Mouse (Mus musculus): ENCODE measurements around the gene 4930558C23Rik. TPM values are rescaled to one million over a fixed set of nuclear protein-coding genes. Genes with fewer than 3 reads are reported as not detected.
"Not testable (repeated sequence)": the region's sequence is repeated elsewhere in the genome, so short reads cannot be mapped to it uniquely, and the experiment has no call there.

Gene 4930558C23Rik
- polyA plus RNA-seq, 1 experiment from 2014 or later, result not detected

DNA sequence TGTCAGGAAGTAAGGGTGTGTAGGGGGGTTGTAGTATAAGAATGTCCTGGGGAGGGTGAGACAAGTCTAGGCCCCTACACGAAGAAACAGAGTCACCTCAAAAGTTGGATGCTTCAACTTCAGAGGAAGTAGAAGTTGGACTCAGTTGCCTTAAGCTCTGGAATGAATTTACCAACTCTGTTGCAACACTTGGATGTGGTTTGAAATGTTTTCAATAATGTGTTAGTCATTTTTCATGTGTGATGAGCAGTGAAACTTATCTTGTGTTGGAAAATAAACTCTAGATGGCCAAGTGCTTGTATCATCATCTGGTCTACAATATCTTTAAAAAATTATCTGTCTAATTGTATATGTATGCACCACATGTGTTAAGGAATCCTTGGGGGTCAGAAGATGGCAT lies 5.1 kb upstream of the 4930558C23Rik start:
- Histone ChIP-seq H3K9ac (replicated peaks; ENCODE audit: low read depth, low read length) (no peak overlapping the region), H3K4me1 (replicated peaks; ENCODE audit: control insufficient read depth, insufficient read depth, low read length) (no peaks in the 10 kb centered on the region), H3K27ac (ENCODE audit: low read length) (no peak overlapping the region), H3K4me2 (ENCODE audit: low read length) (no peak overlapping the region), H3K9me3 (ENCODE audit: control insufficient read depth, low read length) (no peaks in the 10 kb centered on the region), H3K36me3 (ENCODE audit: control insufficient read depth, insufficient read depth) (no peaks in the 10 kb centered on the region), H3K27me3 (replicated peaks; ENCODE audit: control insufficient read depth, insufficient read depth, low read length) (no peaks in the 10 kb centered on the region), H3K4me3 (replicated peaks; ENCODE audit: low read length) (no peak overlapping the region)
- ATAC-seq, result no peak
- WGBS, result 87% methylated on average over 1 of the region's 1 CpGs

DNA sequence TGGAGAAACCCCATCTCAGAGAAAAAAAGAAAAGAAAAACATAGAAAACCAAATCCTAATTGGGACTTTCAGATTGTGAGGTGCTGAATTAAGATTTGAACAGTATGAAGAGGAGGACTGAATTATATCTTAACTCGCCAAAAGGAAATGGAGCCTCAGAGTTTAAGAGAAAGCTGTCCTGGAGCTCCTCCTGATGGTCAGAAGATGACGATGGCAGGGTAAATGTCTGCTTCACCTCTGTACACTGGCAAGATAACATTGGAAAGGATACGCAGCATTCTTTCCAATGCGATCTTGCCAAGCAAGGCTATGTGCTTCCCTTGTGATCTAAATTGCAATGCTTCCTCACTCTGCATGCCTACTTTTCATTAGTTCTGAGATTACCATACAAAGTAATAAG lies 8.3 kb downstream of the 4930558C23Rik start:
- H3K4me2 ChIP-seq (ENCODE audit: low read length), result no peak overlapping the region
- 88% methylated on average over 4 of the region's 4 CpGs for WGBS
- H3K27ac ChIP-seq (ENCODE audit: low read length), result no peak overlapping the region
- ATAC-seq, result no peak
- no peaks in the 10 kb centered on the region for H3K36me3 ChIP-seq (ENCODE audit: control insufficient read depth, insufficient read depth)
- H3K9ac ChIP-seq (replicated peaks; ENCODE audit: low read depth, low read length), result no peak overlapping the region
- no peaks in the 10 kb centered on the region for H3K27me3 ChIP-seq (replicated peaks; ENCODE audit: control insufficient read depth, insufficient read depth, low read length)
- no peaks in the 10 kb centered on the region for H3K4me1 ChIP-seq (replicated peaks; ENCODE audit: control insufficient read depth, insufficient read depth, low read length)
- H3K9me3 ChIP-seq (ENCODE audit: control insufficient read depth, low read length), result no peaks in the 10 kb centered on the region
- H3K4me3 ChIP-seq (replicated peaks; ENCODE audit: low read length), result no peak overlapping the region

DNA sequence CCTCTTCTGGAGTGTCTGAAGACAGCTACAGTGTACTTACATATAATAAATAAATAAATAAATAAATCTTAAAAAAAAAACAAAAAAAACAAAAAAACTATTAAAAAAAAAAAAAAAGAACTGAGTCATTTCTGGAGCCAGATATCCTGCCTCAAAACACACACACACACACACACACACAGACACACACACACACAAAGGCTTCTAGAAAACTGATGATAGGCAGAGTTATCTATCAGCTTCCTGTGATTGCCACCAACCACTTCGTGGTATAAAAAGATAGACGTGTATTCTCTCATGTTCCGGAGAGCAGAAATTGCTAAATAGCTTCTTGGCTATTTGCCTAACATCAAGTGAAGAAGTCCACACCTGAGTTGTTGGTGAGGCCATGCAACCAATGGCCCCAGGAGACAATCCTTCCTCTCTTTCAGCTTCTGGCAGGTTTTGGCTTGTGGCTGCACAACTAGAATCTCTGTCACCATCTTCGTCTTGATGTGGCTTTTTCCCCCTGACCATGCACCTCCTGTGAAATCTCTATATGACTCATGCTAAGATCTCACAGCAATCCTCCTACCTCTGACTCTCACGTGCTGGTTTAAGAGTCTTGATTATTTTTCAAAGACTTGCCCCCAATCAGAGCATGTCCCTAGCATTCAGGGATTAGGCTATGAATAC lies 17.1 kb downstream of the 4930558C23Rik start:
- no peak overlapping the region for H3K9ac ChIP-seq (replicated peaks; ENCODE audit: low read depth, low read length)
- H3K27ac ChIP-seq (ENCODE audit: low read length), result no peak overlapping the region
- H3K4me2 ChIP-seq (ENCODE audit: low read length), result no peak overlapping the region
- H3K4me1 ChIP-seq (replicated peaks; ENCODE audit: control insufficient read depth, insufficient read depth, low read length), result no peaks in the 10 kb centered on the region
- no peaks in the 10 kb centered on the region for H3K36me3 ChIP-seq (ENCODE audit: control insufficient read depth, insufficient read depth)
- H3K4me3 ChIP-seq (replicated peaks; ENCODE audit: low read length), result no peak overlapping the region
- no peaks in the 10 kb centered on the region for H3K27me3 ChIP-seq (replicated peaks; ENCODE audit: control insufficient read depth, insufficient read depth, low read length)
- no peaks in the 10 kb centered on the region for H3K9me3 ChIP-seq (ENCODE audit: control insufficient read depth, low read length)
- WGBS, result 91% methylated on average over 5 of the region's 5 CpGs
- ATAC-seq, result no peak

DNA sequence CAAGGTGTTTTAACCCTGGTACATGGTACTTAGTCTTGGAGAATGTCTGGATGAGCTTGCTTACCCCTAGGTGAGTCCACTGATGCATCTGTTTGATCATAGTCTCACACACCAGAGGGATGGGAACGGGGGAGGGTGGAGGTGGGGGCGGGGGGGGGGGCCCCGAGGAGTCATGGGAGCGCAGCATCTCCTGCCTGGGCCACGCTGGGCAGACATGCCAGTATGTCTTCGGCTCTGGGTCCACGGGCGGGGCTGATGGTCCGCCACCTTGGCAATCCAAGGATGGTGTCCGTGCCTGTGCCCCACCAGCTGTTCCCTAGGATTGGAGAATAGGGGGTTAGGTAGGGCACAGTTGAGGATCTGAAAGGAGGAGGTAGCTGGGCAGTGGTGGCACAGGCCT lies 29.4 kb downstream of the 4930558C23Rik start:
- Histone ChIP-seq H3K27me3 (replicated peaks; ENCODE audit: control insufficient read depth, insufficient read depth, low read length) (no peaks in the 10 kb centered on the region), H3K9ac (replicated peaks; ENCODE audit: low read depth, low read length) (no peak overlapping the region), H3K4me3 (replicated peaks; ENCODE audit: low read length) (no peak overlapping the region), H3K36me3 (ENCODE audit: control insufficient read depth, insufficient read depth) (no peaks in the 10 kb centered on the region), H3K4me1 (replicated peaks; ENCODE audit: control insufficient read depth, insufficient read depth, low read length) (no peaks in the 10 kb centered on the region), H3K9me3 (ENCODE audit: control insufficient read depth, low read length) (0 out of 2 replicates have a peak, but pooled peaks cover 2% of the 10 kb centered on the region), H3K27ac (ENCODE audit: low read length) (no peak overlapping the region), H3K4me2 (ENCODE audit: low read length) (no peak overlapping the region)
- 85% methylated on average over 10 of the region's 10 CpGs for WGBS
- ATAC-seq, result no peak

DNA sequence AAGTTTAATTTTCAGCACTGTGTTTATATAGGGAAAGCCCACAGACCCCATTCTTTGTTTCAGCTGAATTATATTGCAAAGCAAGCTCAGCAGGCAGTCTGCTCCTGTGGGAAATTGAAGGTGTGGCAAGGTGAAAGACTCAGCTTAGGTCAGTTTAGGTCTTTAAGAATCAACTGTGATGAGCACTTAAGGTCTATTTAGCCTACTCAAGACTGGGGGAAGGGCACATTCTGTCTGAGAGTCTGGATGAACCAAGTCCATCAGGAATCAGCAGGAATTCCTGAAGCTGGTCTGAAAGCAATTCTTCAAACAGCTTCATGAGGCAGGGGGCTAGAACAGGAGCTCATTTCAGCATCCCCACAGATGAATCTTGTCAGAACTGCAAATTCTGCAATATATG lies 32.5 kb downstream of the 4930558C23Rik start:
- no peak for ATAC-seq
- no peaks in the 10 kb centered on the region for H3K27me3 ChIP-seq (replicated peaks; ENCODE audit: control insufficient read depth, insufficient read depth, low read length)

DNA sequence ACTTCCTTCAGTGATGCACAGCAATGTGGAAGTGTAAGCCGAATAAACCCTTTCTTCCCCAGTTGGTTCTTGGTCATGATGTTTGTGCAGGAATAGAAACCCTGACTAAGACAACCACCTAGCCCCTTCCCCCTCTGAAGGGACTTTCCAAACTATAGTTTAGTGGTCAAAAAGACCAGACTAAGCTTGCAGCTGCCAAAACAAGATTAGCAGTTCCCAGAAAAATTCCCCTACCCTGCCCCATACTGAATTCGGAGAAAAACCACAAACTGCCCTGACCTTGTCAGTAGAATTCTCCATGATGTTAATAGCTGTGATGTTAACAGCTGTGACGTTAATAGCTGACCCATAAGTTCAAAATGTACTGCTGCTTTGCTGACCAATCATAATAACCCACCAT lies 42.4 kb downstream of the 4930558C23Rik start:
- not testable (repeated sequence) for H3K4me2 ChIP-seq (ENCODE audit: low read length); H3K4me3 ChIP-seq (replicated peaks; ENCODE audit: low read length); H3K9me3 ChIP-seq (ENCODE audit: control insufficient read depth, low read length); H3K27me3 ChIP-seq (replicated peaks; ENCODE audit: control insufficient read depth, insufficient read depth, low read length); H3K36me3 ChIP-seq (ENCODE audit: control insufficient read depth, insufficient read depth); ATAC-seq; H3K4me1 ChIP-seq (replicated peaks; ENCODE audit: control insufficient read depth, insufficient read depth, low read length); H3K9ac ChIP-seq (replicated peaks; ENCODE audit: low read depth, low read length); H3K27ac ChIP-seq (ENCODE audit: low read length)
- 88% methylated on average over 3 of the region's 3 CpGs for WGBS

More for the DNA sequence above, 32.5 kb downstream of the 4930558C23Rik start:
- H3K27ac ChIP-seq (ENCODE audit: low read length), result no peak overlapping the region
- H3K9ac ChIP-seq (replicated peaks; ENCODE audit: low read depth, low read length), result no peak overlapping the region
- no peak overlapping the region for H3K4me2 ChIP-seq (ENCODE audit: low read length)
- H3K4me1 ChIP-seq (replicated peaks; ENCODE audit: control insufficient read depth, insufficient read depth, low read length), result no peaks in the 10 kb centered on the region
- no peak overlapping the region for H3K4me3 ChIP-seq (replicated peaks; ENCODE audit: low read length)
- H3K9me3 ChIP-seq (ENCODE audit: control insufficient read depth, low read length), result no peaks in the 10 kb centered on the region
- H3K36me3 ChIP-seq (ENCODE audit: control insufficient read depth, insufficient read depth), result no peaks in the 10 kb centered on the region

DNA sequence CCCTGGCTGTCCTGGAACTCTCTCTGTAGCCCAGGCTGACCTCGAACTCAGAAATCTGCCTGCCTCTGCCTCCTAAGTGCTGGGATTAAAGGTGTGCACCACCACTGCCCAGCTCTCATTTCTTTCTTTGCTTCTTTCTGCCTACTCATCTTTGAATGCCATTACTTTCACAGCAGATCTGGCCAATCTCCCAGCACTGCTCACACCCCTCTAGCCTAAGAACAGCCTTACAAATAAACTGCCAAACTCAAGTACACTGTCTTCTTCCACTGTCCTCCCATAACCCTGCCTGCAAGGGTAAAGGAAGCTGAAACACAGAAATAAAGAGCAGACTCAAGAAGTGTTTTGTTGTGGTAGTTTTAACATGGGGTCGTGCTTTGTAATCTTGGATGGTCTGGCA lies 44.9 kb downstream of the 4930558C23Rik start:
- ATAC-seq, result no peak
- no peak overlapping the region for H3K4me3 ChIP-seq (replicated peaks; ENCODE audit: low read length)
- H3K9ac ChIP-seq (replicated peaks; ENCODE audit: low read depth, low read length), result no peak overlapping the region
- H3K4me1 ChIP-seq (replicated peaks; ENCODE audit: control insufficient read depth, insufficient read depth, low read length), result peaks cover 4% of the 10 kb centered on the region; the same call in 1 of the 2 replicates
- H3K4me2 ChIP-seq (ENCODE audit: low read length), result no peak overlapping the region
- no peaks in the 10 kb centered on the region for H3K27me3 ChIP-seq (replicated peaks; ENCODE audit: control insufficient read depth, insufficient read depth, low read length)
- H3K9me3 ChIP-seq (ENCODE audit: control insufficient read depth, low read length), result no peaks in the 10 kb centered on the region
- no peaks in the 10 kb centered on the region; the same call in 1 of the 2 replicates for H3K36me3 ChIP-seq (ENCODE audit: control insufficient read depth, insufficient read depth)
- WGBS, result 90% methylated on average over 2 of the region's 2 CpGs
- no peak overlapping the region for H3K27ac ChIP-seq (ENCODE audit: low read length)

DNA sequence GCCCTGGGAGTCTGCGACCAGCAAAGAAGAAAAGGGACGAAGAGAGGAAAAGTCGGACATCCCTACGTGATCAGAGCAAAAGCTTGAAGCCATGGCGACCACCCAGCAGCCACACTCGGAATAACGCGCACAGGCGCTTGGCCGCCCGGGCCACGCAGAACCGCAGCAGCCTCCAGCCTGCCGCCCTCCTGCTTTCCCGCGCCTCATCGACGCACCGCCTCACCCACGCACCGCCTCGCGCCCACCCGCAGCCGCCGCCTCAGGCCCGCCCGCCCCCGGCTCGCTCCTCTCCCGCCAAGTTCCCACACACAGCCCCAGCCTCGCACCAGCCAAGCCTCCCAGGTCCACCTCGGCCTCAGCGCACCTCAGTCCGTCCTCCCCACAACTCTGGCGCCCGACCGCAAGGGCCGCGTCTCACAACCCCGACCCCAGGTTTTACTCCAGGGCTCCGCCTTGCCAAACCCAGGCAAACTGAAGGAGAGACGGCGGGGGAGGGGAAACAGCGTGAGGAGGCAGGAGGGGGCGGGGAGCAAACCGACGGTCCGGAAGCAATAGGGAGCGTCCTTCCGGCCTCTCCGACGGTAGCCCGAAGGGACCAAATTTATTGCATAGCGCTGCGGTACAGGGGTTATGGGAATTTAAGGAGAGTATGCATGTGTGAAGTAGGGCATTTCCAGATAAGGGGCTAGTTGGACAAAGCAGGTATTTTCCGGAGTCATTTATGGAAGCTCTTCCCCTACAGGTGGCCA lies 45.8 kb downstream of the 4930558C23Rik start, which contains the start of gene Setdb1:
TSS of gene Setdb1 (minus strand) at position 502 of the 749 bp plus-strand sequence.
- H3K27ac ChIP-seq (ENCODE audit: low read length); H3K9me3 ChIP-seq (ENCODE audit: control insufficient read depth, low read length); H3K4me1 ChIP-seq (replicated peaks; ENCODE audit: control insufficient read depth, insufficient read depth, low read length); H3K36me3 ChIP-seq (ENCODE audit: control insufficient read depth, insufficient read depth); H3K27me3 ChIP-seq (replicated peaks; ENCODE audit: control insufficient read depth, insufficient read depth, low read length): not testable (repeated sequence)
- peak within 1 kb of the TSS; percentile 44 for H3K9ac ChIP-seq (replicated peaks; ENCODE audit: low read depth, low read length)
- H3K4me3 ChIP-seq (replicated peaks; ENCODE audit: low read length), result peak within 1 kb of the TSS; percentile 53
- peak; percentile 97 for ATAC-seq
- under 1% methylated on average over 31 of the region's 57 CpGs for WGBS
- H3K4me2 ChIP-seq (ENCODE audit: low read length), result peak within 1 kb of the TSS; percentile 47

DNA sequence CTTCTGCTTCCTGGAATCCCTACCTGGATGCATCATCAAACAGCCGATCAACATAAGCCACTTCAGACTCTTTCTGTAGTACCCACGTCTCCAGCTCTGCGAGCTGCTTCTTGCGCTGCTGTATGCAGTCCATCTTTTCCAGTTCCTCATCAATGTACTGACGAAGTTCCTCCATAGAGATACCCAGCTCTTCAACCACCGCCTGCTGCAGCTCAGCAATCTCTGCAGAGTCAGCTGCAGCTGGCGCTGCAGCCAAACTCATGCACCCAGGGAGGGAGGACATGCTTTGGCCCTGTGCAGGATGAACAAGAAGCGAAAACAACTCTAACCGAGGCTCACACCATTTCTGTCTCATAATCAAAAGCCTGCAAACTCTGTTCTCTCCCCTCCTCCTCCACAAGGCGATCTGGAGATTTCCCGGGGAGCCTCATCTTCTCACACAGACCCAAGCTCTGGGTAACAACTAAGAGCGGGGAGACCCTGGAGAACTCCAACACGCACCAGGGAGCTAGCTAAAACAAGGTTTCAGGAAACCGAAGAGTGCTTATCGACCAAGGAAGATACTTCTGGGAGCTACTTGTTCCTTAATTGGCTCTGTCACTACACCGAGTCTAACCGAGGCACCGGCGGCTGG lies 46.6 kb downstream of the 4930558C23Rik start:
- not testable (repeated sequence) for H3K9me3 ChIP-seq (ENCODE audit: control insufficient read depth, low read length); H3K9ac ChIP-seq (replicated peaks; ENCODE audit: low read depth, low read length); H3K4me1 ChIP-seq (replicated peaks; ENCODE audit: control insufficient read depth, insufficient read depth, low read length); ATAC-seq; H3K27me3 ChIP-seq (replicated peaks; ENCODE audit: control insufficient read depth, insufficient read depth, low read length); H3K27ac ChIP-seq (ENCODE audit: low read length); H3K36me3 ChIP-seq (ENCODE audit: control insufficient read depth, insufficient read depth)
- Histone ChIP-seq H3K4me3 (replicated peaks; ENCODE audit: low read length) (peak overlapping the region; percentile 53), H3K4me2 (ENCODE audit: low read length) (peak overlapping the region; percentile 47)
- 29% methylated on average over 9 of the region's 19 CpGs for WGBS

All from forebrain, embryonic 16.5 days (tissue).